Comparison of ENCODE assay signal across 9 mouse cellular contexts in the genomic region with DNA sequence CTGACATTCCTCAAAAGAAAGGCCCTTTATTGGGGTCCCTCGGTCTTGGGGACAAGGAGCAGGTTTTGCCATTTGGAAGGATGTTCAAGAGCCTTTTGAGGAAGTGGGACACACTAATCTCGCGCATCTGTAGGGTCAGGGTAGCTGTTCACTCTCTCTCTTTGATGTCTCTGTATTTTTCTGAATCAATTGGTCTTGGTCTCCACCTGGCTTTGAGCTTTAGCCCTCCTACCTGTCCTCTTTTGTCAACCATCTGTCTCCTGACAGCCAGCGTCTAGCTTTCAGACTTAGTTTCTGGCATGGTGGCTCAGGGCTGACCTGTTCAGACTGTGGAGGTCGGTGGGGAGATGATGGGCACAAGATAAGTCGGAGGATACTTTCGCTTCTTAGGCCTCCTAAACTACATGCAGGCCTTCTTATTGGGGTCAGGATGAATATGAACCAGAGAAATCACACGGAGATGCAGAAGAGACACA. TPM values are rescaled to one million over a fixed set of nuclear protein-coding genes. Genes with fewer than 3 reads are reported as not detected.
DNase-seq lines count a peak whose midpoint lies in the region; ATAC-seq lines count a peak whose summit lies in the region.
"Had no signal": no experiment of that assay in that cellular context is flagged by ENCODE, and none has a peak within 500 bp of the region (broad histone marks: within the 10 kb centered on the region; RNA-seq: fewer than 3 reads in every experiment).

No protein-coding gene starts in this region.

- no peaks in the 10 kb centered on the region for H3K9me3 ChIP-seq in forebrain, embryonic 11.5 days (ENCODE audit: control insufficient read depth, low read length)
- H3K9me3 ChIP-seq in liver, embryonic 13.5 days (replicated peaks) = no peaks in the 10 kb centered on the region

- H3K4me1 ChIP-seq in forebrain, embryonic 11.5 days (replicated peaks; ENCODE audit: control insufficient read depth, insufficient read depth, low read length) = peaks cover 10% of the 10 kb centered on the region
- H3K4me1 ChIP-seq in liver, embryonic 13.5 days (replicated peaks) = peaks cover 28% of the 10 kb centered on the region

- no peak for ATAC-seq in forebrain, embryonic 11.5 days (replicated peaks; ENCODE audit: low FRiP score)
- no peak for ATAC-seq in liver, embryonic 13.5 days (ENCODE audit: low read depth)

- H3K27ac ChIP-seq in forebrain, embryonic 11.5 days (ENCODE audit: low read depth, low read length) = no peak overlapping the region
- no peak overlapping the region for H3K27ac ChIP-seq in liver, embryonic 13.5 days

- peak; percentile 30 for DNase-seq in cerebellum, adult 8-10 months
- no peak for DNase-seq in cerebellum, adult 11-12 months
- peak; percentile 20 for DNase-seq in 3T3-L1 (ENCODE audit: low read depth, low spot score)
- no peak for DNase-seq in forebrain, embryonic 11.5 days (ENCODE audit: low spot score)
- no peak for DNase-seq in liver, embryonic 13.5 days
- no peak for DNase-seq in adrenal gland, postnatal 25 days
- DNase-seq in gastrocnemius, adult 8-10 months (ENCODE audit: low spot score in 2 of 2) = no peak
- no peak for DNase-seq in urinary bladder, postnatal 25 days (ENCODE audit: low spot score)

- H3K4me2 ChIP-seq in forebrain, embryonic 11.5 days (ENCODE audit: low read depth, low read length, severe bottlenecking) = peak overlapping the region; percentile 89
- peak overlapping the region; percentile 95 for H3K4me2 ChIP-seq in liver, embryonic 13.5 days

- WGBS in forebrain, embryonic 11.5 days = 11% methylated on average over 8 of the region's 8 CpGs
- WGBS in liver, embryonic 13.5 days (ENCODE audit: insufficient replicate concordance) = 9% methylated on average over 8 of the region's 8 CpGs

- H3K9ac ChIP-seq in forebrain, embryonic 11.5 days (ENCODE audit: low read length) = peak overlapping the region; percentile 28; the same call in 1 of the 2 replicates
- peak overlapping the region; percentile 63 for H3K9ac ChIP-seq in liver, embryonic 13.5 days

- no peaks in the 10 kb centered on the region for H3K36me3 ChIP-seq in forebrain, embryonic 11.5 days (ENCODE audit: control insufficient read depth, insufficient read depth, low read length)
- H3K36me3 ChIP-seq in liver, embryonic 13.5 days = no peaks in the 10 kb centered on the region

- peak overlapping the region; percentile 73 for H3K4me3 ChIP-seq in forebrain, embryonic 11.5 days (ENCODE audit: low read depth, low read length)
- H3K4me3 ChIP-seq in liver, embryonic 13.5 days (replicated peaks) = peak overlapping the region; percentile 68

- H3K27me3 ChIP-seq in forebrain, embryonic 11.5 days (ENCODE audit: control insufficient read depth, insufficient read depth, low read length) = peaks cover 7% of the 10 kb centered on the region; the same call in 1 of the 2 replicates
- peaks cover 52% of the 10 kb centered on the region for H3K27me3 ChIP-seq in liver, embryonic 13.5 days

RNA-seq across cellular contexts. Expression of gene Sema6c, which starts 0.7 kb away (rescaled TPM):
- polyA plus RNA-seq in forebrain, embryonic 11.5 days (2014; fragmentation: Nextera tagmentation; extraction: Ambion mirVana) = 17.6 and 19.9 TPM in 2 replicates
- polyA plus RNA-seq in liver, embryonic 13.5 days (2015; fragmentation: Nextera tagmentation; extraction: Ambion mirVana) = 0.35 and 0.36 TPM in 2 replicates
- 3.9 and 5.0 TPM in 2 replicates for total RNA-seq in adrenal gland, postnatal 25 days (2021)
- 10 to 100 TPM; 67.3 to 91.3 (median 87.4) TPM for total RNA-seq in gastrocnemius, adult 8-10 months (2022)

RNA-seq across cellular contexts. Expression of gene Tnfaip8l2, which starts 17.4 kb away (rescaled TPM):
- polyA plus RNA-seq in forebrain, embryonic 11.5 days (2014; fragmentation: Nextera tagmentation; extraction: Ambion mirVana) = 1.3 and 1.9 TPM in 2 replicates
- polyA plus RNA-seq in liver, embryonic 13.5 days (2015; fragmentation: Nextera tagmentation; extraction: Ambion mirVana) = 5.7 and 6.0 TPM in 2 replicates
- 1.1 TPM in 1 of 2 replicates, not detected in the other for total RNA-seq in adrenal gland, postnatal 25 days (2021)
- under 1 TPM; 0.25 to 0.35 (median 0.29) TPM for total RNA-seq in gastrocnemius, adult 8-10 months (2022)

RNA-seq across cellular contexts. Expression of gene Lysmd1, which starts 25.7 kb away (rescaled TPM):
- polyA plus RNA-seq in forebrain, embryonic 11.5 days (2014; fragmentation: Nextera tagmentation; extraction: Ambion mirVana) = 11.7 and 12.4 TPM in 2 replicates
- 7.3 and 7.5 TPM in 2 replicates for polyA plus RNA-seq in liver, embryonic 13.5 days (2015; fragmentation: Nextera tagmentation; extraction: Ambion mirVana)
- 13.8 and 14.8 TPM in 2 replicates for total RNA-seq in adrenal gland, postnatal 25 days (2021)
- 1 to 10 TPM; 6.3 to 8.2 (median 7.3) TPM for total RNA-seq in gastrocnemius, adult 8-10 months (2022)

RNA-seq across cellular contexts. Expression of gene Scnm1, which starts 25.7 kb away (rescaled TPM):
- 77.4 and 88.0 TPM in 2 replicates for polyA plus RNA-seq in forebrain, embryonic 11.5 days (2014; fragmentation: Nextera tagmentation; extraction: Ambion mirVana)
- polyA plus RNA-seq in liver, embryonic 13.5 days (2015; fragmentation: Nextera tagmentation; extraction: Ambion mirVana) = 33.4 and 33.5 TPM in 2 replicates
- 35.1 and 40.6 TPM in 2 replicates for total RNA-seq in adrenal gland, postnatal 25 days (2021)
- total RNA-seq in gastrocnemius, adult 8-10 months (2022) = 10 to 100 TPM; 24.9 to 37.2 (median 33.4) TPM

RNA-seq across cellular contexts. Expression of gene Tmod4, which starts 35.3 kb away (rescaled TPM):
- polyA plus RNA-seq in forebrain, embryonic 11.5 days (2014; fragmentation: Nextera tagmentation; extraction: Ambion mirVana) = 0.37 and 0.75 TPM in 2 replicates
- 0.17 and 0.67 TPM in 2 replicates for polyA plus RNA-seq in liver, embryonic 13.5 days (2015; fragmentation: Nextera tagmentation; extraction: Ambion mirVana)
- 1.0 and 1.1 TPM in 2 replicates for total RNA-seq in adrenal gland, postnatal 25 days (2021)
- total RNA-seq in gastrocnemius, adult 8-10 months (2022) = 100 to 1,000 TPM; 688 to 884 (median 752) TPM
- total RNA-seq: hematopoietic stem cell, adult 5-6 weeks had no signal

Comparison
In these comparisons a context has a peak if more than half of its experiments do, and no peak if none do; other contexts are left out.
1. DNase-seq: peak in cerebellum, adult 8-10 months (single experiment) and 3T3-L1 (single experiment); none in cerebellum, adult 11-12 months (single experiment), forebrain, embryonic 11.5 days (single experiment), liver, embryonic 13.5 days (single experiment), adrenal gland, postnatal 25 days (single experiment), gastrocnemius, adult 8-10 months (0 of 2) and urinary bladder, postnatal 25 days (single experiment).
2. RNA of gene Sema6c, which starts 0.7 kb away (total RNA-seq): 67.3 to 91.3 TPM in gastrocnemius, adult 8-10 months; 3.9 to 5.0 TPM in adrenal gland, postnatal 25 days; every median in the first group is over 10 times any median in the second.